Mouse (Mus musculus): ENCODE results near the gene Fignl1. TPM values are rescaled to one million over a fixed set of nuclear protein-coding genes. Genes with fewer than 3 reads are reported as not detected.

Gene Fignl1
- total and polyA plus RNA-seq, 3 experiments, result 82.8 to 189 (median 98.5) TPM

GRCm38 (mm10) chr11:11835361-11835760 lies 26.6 kb upstream of the Fignl1 start:
- no peak overlapping the region for H3K4me2 ChIP-seq (ENCODE audit: insufficient read depth, low read depth, poor library complexity, severe bottlenecking)
- H3K9me3 ChIP-seq (replicated peaks; ENCODE audit: low read length), result no peaks in the 10 kb centered on the region
- no peak for TF ChIP-seq SIN3A (IDR thresholded peaks at IDR 0.05; ENCODE audit: low read length)
- no peak for TF ChIP-seq TBP (conservative IDR thresholded peaks at IDR 0.05; ENCODE audit: low read depth, low read length)
- TF ChIP-seq HCFC1 (IDR thresholded peaks at IDR 0.05; ENCODE audit: low read depth, low read length), result no peak
- TF ChIP-seq MAX (IDR thresholded peaks at IDR 0.05; ENCODE audit: low read length), result no peak
- no peak for TF ChIP-seq TCF12 (IDR thresholded peaks at IDR 0.05; ENCODE audit: low read depth, low read length)
- no peak overlapping the region for H3K4me3 ChIP-seq (replicated peaks in 1 of 3; ENCODE audit: low read depth in 2 of 3, low read length in 2 of 3, poor library complexity in 1 of 3)
- H3K9ac ChIP-seq (ENCODE audit: insufficient read depth, low read depth), result no peak overlapping the region
- in situ Hi-C loops (cut with MboI; ENCODE audit: low pct_ligation_motif_present, low pct_unique_long_range_greater_than_20kb, low sequenced_read_pairs), result no loop called here
- peaks cover 2 to 14% of the 10 kb centered on the region in 2 experiments; a peak in 2 of 4 replicates for H3K4me1 ChIP-seq (ENCODE audit: control insufficient read depth in 1 of 2, insufficient read depth in 2 of 2)
- DNase-seq (ENCODE audit: extremely low read depth), result no peak
- H3K27ac ChIP-seq (ENCODE audit: insufficient read depth, low read depth), result no peak overlapping the region
- dilution Hi-C loops (cut with MboI; ENCODE audit: extremely low pct_ligation_motif_present, extremely low pct_unique_long_range_greater_than_20kb, low sequenced_read_pairs), result no loop called here
- H3K36me3 ChIP-seq (replicated peaks in 1 of 2; ENCODE audit: control insufficient read depth in 1 of 2, insufficient read depth in 1 of 2, low read length in 1 of 2), result no peaks in the 10 kb centered on the region
- no peaks in the 10 kb centered on the region for H3K79me2 ChIP-seq (replicated peaks; ENCODE audit: control insufficient read depth, extremely low read depth, insufficient read depth, poor library complexity, severe bottlenecking)
- no peaks in the 10 kb centered on the region for H3K27me3 ChIP-seq (replicated peaks)

- H3K9ac ChIP-seq (ENCODE audit: insufficient read depth, low read depth), result no peak overlapping the region
- no peak overlapping the region for H3K4me2 ChIP-seq (ENCODE audit: insufficient read depth, low read depth, poor library complexity, severe bottlenecking)
- in situ Hi-C loops (cut with MboI; ENCODE audit: low pct_ligation_motif_present, low pct_unique_long_range_greater_than_20kb, low sequenced_read_pairs) (no loop called here), dilution Hi-C loops (cut with MboI; ENCODE audit: extremely low pct_ligation_motif_present, extremely low pct_unique_long_range_greater_than_20kb, low sequenced_read_pairs) (no loop called here)
- no peaks in the 10 kb centered on the region for H3K79me2 ChIP-seq (replicated peaks; ENCODE audit: control insufficient read depth, extremely low read depth, insufficient read depth, poor library complexity, severe bottlenecking)
- no peaks in the 10 kb centered on the region for H3K27me3 ChIP-seq (replicated peaks)
- no peaks in the 10 kb centered on the region for H3K9me3 ChIP-seq (replicated peaks; ENCODE audit: low read length)
- no peak overlapping the region for H3K27ac ChIP-seq (ENCODE audit: insufficient read depth, low read depth)
- no peaks in the 10 kb centered on the region for H3K36me3 ChIP-seq (replicated peaks in 1 of 2; ENCODE audit: control insufficient read depth in 1 of 2, insufficient read depth in 1 of 2, low read length in 1 of 2)
- no peak overlapping the region for H3K4me3 ChIP-seq (replicated peaks in 1 of 3; ENCODE audit: low read depth in 2 of 3, low read length in 2 of 3, poor library complexity in 1 of 3)
- DNase-seq (ENCODE audit: extremely low read depth), result no peak
- peaks cover 8 to 23% of the 10 kb centered on the region in 2 experiments; a peak in 3 of 4 replicates for H3K4me1 ChIP-seq (ENCODE audit: control insufficient read depth in 1 of 2, insufficient read depth in 2 of 2)
- TF ChIP-seq BHLHE40 (IDR thresholded peaks at IDR 0.05; ENCODE audit: low read depth, low read length) (peak; percentile 56), TBP (conservative IDR thresholded peaks at IDR 0.05; ENCODE audit: low read depth, low read length) (no peak), MEF2A (IDR thresholded peaks at IDR 0.05; ENCODE audit: borderline replicate concordance, low read depth, low read length) (no peak), KAT2A (IDR thresholded peaks at IDR 0.05; ENCODE audit: insufficient replicate concordance, low read length) (no peak), CHD1 (IDR thresholded peaks at IDR 0.05; ENCODE audit: low read depth, low read length) (no peak), MAX (IDR thresholded peaks at IDR 0.05; ENCODE audit: low read length) (no peak), NRF1 (IDR thresholded peaks at IDR 0.05; ENCODE audit: low read depth, low read length) (no peak), NELFE (IDR thresholded peaks at IDR 0.05; ENCODE audit: low read depth, low read length) (no peak)
Measured at GRCm38 (mm10) chr11:11833100-11833499, 24.3 kb upstream of the Fignl1 start.

DNA sequence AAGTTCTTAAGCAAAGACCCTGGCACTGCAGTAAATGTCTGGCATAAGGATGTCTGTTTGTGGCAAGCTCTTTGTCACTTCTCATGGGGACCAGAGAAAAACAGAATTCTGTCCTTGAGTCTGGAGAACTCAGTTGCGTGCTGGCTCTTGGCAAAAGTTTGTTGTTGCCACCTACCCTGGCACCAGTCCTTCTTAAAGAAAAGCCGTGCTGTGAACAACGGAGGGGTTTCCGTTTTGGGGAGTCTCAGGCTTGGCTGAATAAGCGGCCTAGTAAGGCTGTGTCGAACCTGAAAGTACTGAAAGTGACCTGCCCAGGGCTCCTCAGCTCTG lies 24.0 kb upstream of the Fignl1 start:
- Histone ChIP-seq H3K9ac (ENCODE audit: insufficient read depth, low read depth) (no peak overlapping the region), H3K79me2 (replicated peaks; ENCODE audit: control insufficient read depth, extremely low read depth, insufficient read depth, poor library complexity, severe bottlenecking) (no peaks in the 10 kb centered on the region), H3K27me3 (replicated peaks) (no peaks in the 10 kb centered on the region), H3K9me3 (replicated peaks; ENCODE audit: low read length) (no peaks in the 10 kb centered on the region), H3K4me1 (ENCODE audit: control insufficient read depth in 1 of 2, insufficient read depth in 2 of 2) (peaks cover 8 to 26% of the 10 kb centered on the region in 2 experiments; a peak in 3 of 4 replicates), H3K4me3 (replicated peaks in 1 of 3; ENCODE audit: low read depth in 2 of 3, low read length in 2 of 3, poor library complexity in 1 of 3) (no peak overlapping the region), H3K36me3 (replicated peaks in 1 of 2; ENCODE audit: control insufficient read depth in 1 of 2, insufficient read depth in 1 of 2, low read length in 1 of 2) (no peaks in the 10 kb centered on the region), H3K27ac (ENCODE audit: insufficient read depth, low read depth) (no peak overlapping the region), H3K4me2 (ENCODE audit: insufficient read depth, low read depth, poor library complexity, severe bottlenecking) (no peak overlapping the region)
- TF ChIP-seq USF1 (IDR thresholded peaks at IDR 0.05; ENCODE audit: low read depth, low read length), result no peak
- TF ChIP-seq PAX5 (IDR thresholded peaks at IDR 0.05; ENCODE audit: low read length), result no peak
- TF ChIP-seq CHD1 (IDR thresholded peaks at IDR 0.05; ENCODE audit: low read depth, low read length), result no peak
- no peak for TF ChIP-seq NRF1 (IDR thresholded peaks at IDR 0.05; ENCODE audit: low read depth, low read length)
- dilution Hi-C loops (cut with MboI; ENCODE audit: extremely low pct_ligation_motif_present, extremely low pct_unique_long_range_greater_than_20kb, low sequenced_read_pairs) (no loop called here), in situ Hi-C loops (cut with MboI; ENCODE audit: low pct_ligation_motif_present, low pct_unique_long_range_greater_than_20kb, low sequenced_read_pairs) (no loop called here)
- DNase-seq (ENCODE audit: extremely low read depth), result no peak
